Mouse (Mus musculus): ENCODE results near the gene Gm28102. TPM values are rescaled to one million over a fixed set of nuclear protein-coding genes. Genes with fewer than 3 reads are reported as not detected.
"Not testable (repeated sequence)": the region's sequence is repeated elsewhere in the genome, so short reads cannot be mapped to it uniquely, and the experiment has no call there.

The Gm28102 gene
- total RNA-seq (2021), result not detected
- long read RNA-seq, experiment 1, result 0 reads
- long read RNA-seq, experiment 2, result 0 reads

- intact Hi-C loops (cut with DNase I); DNase-seq (ENCODE audit: low spot score in 2 of 2): not testable (repeated sequence)
Measured at GRCm38 (mm10) chrY:88053015-88053414, at the start of gene Gm28102. Gene Gm28102, plus strand, starts transcription at chrY:88053315.

All from left cerebral cortex, postnatal 14 days (tissue).